ENCODE assay signal across 9 mouse cellular contexts in genomic region chr12:69924012-69924411, GRCm38 (mm10). TPM values are rescaled to one million over a fixed set of nuclear protein-coding genes. Genes with fewer than 3 reads are reported as not detected.
DNase-seq lines count a peak whose midpoint lies in the region; ATAC-seq lines count a peak whose summit lies in the region.
"Had no signal": no experiment of that assay in that cellular context is flagged by ENCODE, and none has a peak within 500 bp of the region (broad histone marks: within the 10 kb centered on the region; RNA-seq: fewer than 3 reads in every experiment).

No protein-coding gene starts in this region.

- DNase-seq in cerebellum, adult 8-10 months: peak; percentile 23
- DNase-seq in cerebellum, adult 9-10 months: no peak
- peak; percentile 49 for DNase-seq in midbrain, embryonic 10.5 days (ENCODE audit: low spot score)
- DNase-seq in midbrain, embryonic 11.5 days (ENCODE audit: low spot score, missing footprints): no peak
- peak; percentile 57 for DNase-seq in c-Kit-negative CD71-positive TER-119-positive erythroid progenitor cells, embryonic 14.5 days (ENCODE audit: low read depth, low spot score)
- DNase-seq in lung, postnatal 14 days: peak; percentile 54
- DNase-seq in thymus, postnatal 36 days: peak; percentile 18 to 35

- no peaks in the 10 kb centered on the region for H3K27me3 ChIP-seq in midbrain, embryonic 10.5 days (ENCODE audit: low read depth, poor library complexity, severe bottlenecking)
- H3K27me3 ChIP-seq in midbrain, embryonic 11.5 days (ENCODE audit: control insufficient read depth, insufficient read depth, low read length): no peaks in the 10 kb centered on the region
- H3K27me3 ChIP-seq: neural tube, embryonic 13.5 days had no signal

- 13% methylated on average over 5 of the region's 5 CpGs for WGBS in midbrain, embryonic 10.5 days
- WGBS in midbrain, embryonic 11.5 days: 14% methylated on average over 5 of the region's 5 CpGs

- H3K36me3 ChIP-seq in midbrain, embryonic 10.5 days: peaks cover 6% of the 10 kb centered on the region; the same call in 1 of the 2 replicates
- no peaks in the 10 kb centered on the region for H3K36me3 ChIP-seq in midbrain, embryonic 11.5 days (ENCODE audit: control insufficient read depth, insufficient read depth, low read length)

- H3K4me3 ChIP-seq in midbrain, embryonic 10.5 days: no peak overlapping the region
- H3K4me3 ChIP-seq in midbrain, embryonic 11.5 days (ENCODE audit: low read depth, low read length): no peak overlapping the region
- H3K4me3 ChIP-seq: neural tube, embryonic 13.5 days had no signal

- H3K27ac ChIP-seq in midbrain, embryonic 10.5 days (replicated peaks): no peak overlapping the region
- no peak overlapping the region for H3K27ac ChIP-seq in midbrain, embryonic 11.5 days (ENCODE audit: low read depth, low read length)
- H3K27ac ChIP-seq: neural tube, embryonic 13.5 days had no signal

- H3K9me3 ChIP-seq in midbrain, embryonic 10.5 days (replicated peaks): no peaks in the 10 kb centered on the region
- no peaks in the 10 kb centered on the region for H3K9me3 ChIP-seq in midbrain, embryonic 11.5 days (ENCODE audit: control insufficient read depth, low read length)
- H3K9me3 ChIP-seq: neural tube, embryonic 13.5 days had no signal

- no peak for ATAC-seq in midbrain, embryonic 11.5 days (ENCODE audit: low FRiP score)
- ATAC-seq in hematopoietic stem cell, adult 5-6 weeks (replicated peaks in 1 of 2; ENCODE audit: insufficient read depth in 1 of 2, low FRiP score in 2 of 2, low TSS enrichment in 1 of 2, low read depth in 1 of 2, poor library complexity in 2 of 2, severe bottlenecking in 2 of 2): peak; percentile 62 to 69; a peak in 3 of 4 replicates

- no peak overlapping the region for H3K4me2 ChIP-seq in midbrain, embryonic 11.5 days
- H3K4me2 ChIP-seq: neural tube, embryonic 13.5 days had no signal

- H3K9ac ChIP-seq in midbrain, embryonic 11.5 days (ENCODE audit: low read length): no peak overlapping the region
- H3K9ac ChIP-seq: neural tube, embryonic 13.5 days had no signal

- H3K4me1 ChIP-seq in midbrain, embryonic 10.5 days: no peaks in the 10 kb centered on the region
- H3K4me1 ChIP-seq in midbrain, embryonic 11.5 days (ENCODE audit: control insufficient read depth, insufficient read depth, low read length): no peaks in the 10 kb centered on the region
- H3K4me1 ChIP-seq: neural tube, embryonic 13.5 days had no signal

RNA-seq across cellular contexts. Expression of gene Map4k5, which starts 31.0 kb away (rescaled TPM):
- 22.1 and 23.5 TPM in 2 replicates for polyA plus RNA-seq in midbrain, embryonic 10.5 days (2016; fragmentation: Nextera tagmentation; extraction: Ambion mirVana)
- 27.7 and 32.8 TPM in 2 replicates for polyA plus RNA-seq in midbrain, embryonic 11.5 days (2014; fragmentation: Nextera tagmentation; extraction: Ambion mirVana)
- 47.3 and 49.8 TPM in 2 replicates for total RNA-seq in hematopoietic stem cell, adult 5-6 weeks (2017)

RNA-seq across cellular contexts. Expression of gene Atl1, which starts 31.6 kb away (rescaled TPM):
- 22.1 and 35.0 TPM in 2 replicates for polyA plus RNA-seq in midbrain, embryonic 10.5 days (2016; fragmentation: Nextera tagmentation; extraction: Ambion mirVana)
- polyA plus RNA-seq in midbrain, embryonic 11.5 days (2014; fragmentation: Nextera tagmentation; extraction: Ambion mirVana): 57.4 and 63.1 TPM in 2 replicates
- 2.1 and 4.8 TPM in 2 replicates for total RNA-seq in hematopoietic stem cell, adult 5-6 weeks (2017)

Comparison
In these comparisons a context has a peak if more than half of its experiments do, and no peak if none do; other contexts are left out.
1. DNase-seq: peak in cerebellum, adult 8-10 months (single experiment), midbrain, embryonic 10.5 days (single experiment), c-Kit-negative CD71-positive TER-119-positive erythroid progenitor cells, embryonic 14.5 days (single experiment), lung, postnatal 14 days (single experiment) and thymus, postnatal 36 days (2 of 2); none in cerebellum, adult 9-10 months (single experiment) and midbrain, embryonic 11.5 days (single experiment).